Mouse (Mus musculus): ENCODE results near the gene Zxdb.
"Not testable (repeated sequence)": the region's sequence is repeated elsewhere in the genome, so short reads cannot be mapped to it uniquely, and the experiment has no call there.

The Zxdb gene

GRCm38 (mm10) chrX:94724192-94724971 lies at the start of gene Zxdb:
TSS of gene Zxdb (plus strand) at chrX:94724569.
- not testable (repeated sequence) for DNase-seq

GRCm38 (mm10) chrX:94674977-94675376 lies 49.4 kb upstream of the Zxdb start:
- DNase-seq: peak; percentile 44

- DNase-seq: not testable (repeated sequence)
Measured at GRCm38 (mm10) chrX:94681581-94681980, 42.8 kb upstream of the Zxdb start.

- not testable (repeated sequence) for DNase-seq
Measured at GRCm38 (mm10) chrX:94689593-94689992, 34.8 kb upstream of the Zxdb start.

GRCm38 (mm10) chrX:94706676-94707075 lies 17.7 kb upstream of the Zxdb start:
- DNase-seq: not testable (repeated sequence)

- not testable (repeated sequence) for DNase-seq
Measured at GRCm38 (mm10) chrX:94709752-94710151, 14.6 kb upstream of the Zxdb start.

GRCm38 (mm10) chrX:94724972-94725569 lies 702 bp downstream of the Zxdb start:
- DNase-seq: not testable (repeated sequence)

GRCm38 (mm10) chrX:94725627-94726083 lies 1.3 kb downstream of the Zxdb start:
- not testable (repeated sequence) for DNase-seq

GRCm38 (mm10) chrX:94731596-94731995 lies 7.2 kb downstream of the Zxdb start:
- DNase-seq: no peak

- DNase-seq: no peak
Measured at GRCm38 (mm10) chrX:94753733-94754132, 29.4 kb downstream of the Zxdb start.

GRCm38 (mm10) chrX:94759959-94760358 lies 35.6 kb downstream of the Zxdb start:
- peak; percentile 31 for DNase-seq

GRCm38 (mm10) chrX:94773876-94774275 lies 49.5 kb downstream of the Zxdb start:
- no peak for DNase-seq

All from lung, postnatal 10 days (tissue).